Mouse (Mus musculus) stomach, postnatal 0 days (tissue): ENCODE measurements around the gene Ano1.

Source experiments
- CTCF ChIP-seq: IDR thresholded peaks from 2 replicates; pipeline ENCODE4 v1.5.1; 2016; ENCODE audit warnings: antibody characterized with exemption, low read depth, mild to moderate bottlenecking, moderate library complexity
- EP300 ChIP-seq: optimal IDR thresholded peaks from 2 replicates; pipeline ENCODE3; 2016; ENCODE audit warnings: antibody characterized with exemption

- TF ChIP-seq CTCF (no peak), EP300 (no peak)
Measured at GRCm38 (mm10) chr7:144630622-144631021, 121.2 kb downstream of the Ano1 start.
